Mouse (Mus musculus) activated CD4-positive, CD25-positive, alpha-beta regulatory T cell, adult 4 months (primary cell): Measurements from ENCODE around the gene Snx32. TPM values are rescaled to one million over a fixed set of nuclear protein-coding genes. Genes with fewer than 3 reads are reported as not detected.

ENCODE experiments used
- ATAC-seq: one replicate; pipeline ENCODE4 v1.8.0; 2017
- polyA plus RNA-seq, 2 experiments: library from polyadenylated mRNA; unstranded; fragments of 100-300 nt; shearing (Covaris generic); gene quantifications; one replicate each; pipeline ENCODE4 v1.2.1; 2017

Gene Snx32
- polyA plus RNA-seq: 10 to 100 TPM; 16.3 to 18.4 TPM

- peak; percentile 97 for ATAC-seq
Measured at GRCm38 (mm10) chr19:5510031-5511026, at the start of gene Snx32. TSS of gene Snx32 (minus strand) at chr19:5510538.

GRCm38 (mm10) chr19:5559631-5560456 lies 49.5 kb upstream of the Snx32 start:
- no peak for ATAC-seq

GRCm38 (mm10) chr19:5559229-5559628 lies 48.9 kb upstream of the Snx32 start:
- ATAC-seq: no peak

GRCm38 (mm10) chr19:5558770-5559169 lies 48.4 kb upstream of the Snx32 start:
- ATAC-seq: no peak

- ATAC-seq: no peak
Measured at GRCm38 (mm10) chr19:5558169-5558568, 47.8 kb upstream of the Snx32 start.

- ATAC-seq: no peak
Measured at GRCm38 (mm10) chr19:5554212-5554611, 43.9 kb upstream of the Snx32 start.

GRCm38 (mm10) chr19:5553802-5554201 lies 43.5 kb upstream of the Snx32 start:
- no peak for ATAC-seq

- ATAC-seq: no peak
Measured at GRCm38 (mm10) chr19:5547471-5548056, 37.2 kb upstream of the Snx32 start.

GRCm38 (mm10) chr19:5544031-5544430 lies 33.7 kb upstream of the Snx32 start:
- no peak for ATAC-seq

GRCm38 (mm10) chr19:5543362-5543761 lies 33.0 kb upstream of the Snx32 start:
- no peak for ATAC-seq

- no peak for ATAC-seq
Measured at GRCm38 (mm10) chr19:5538786-5539185, 28.4 kb upstream of the Snx32 start.

- peak; percentile 89 for ATAC-seq
Measured at GRCm38 (mm10) chr19:5532520-5532919, 22.2 kb upstream of the Snx32 start.

GRCm38 (mm10) chr19:5530138-5530524 lies 19.8 kb upstream of the Snx32 start:
- ATAC-seq: no peak

- ATAC-seq: peak; percentile 53
Measured at GRCm38 (mm10) chr19:5529325-5530137, 19.2 kb upstream of the Snx32 start.

GRCm38 (mm10) chr19:5525204-5525603 lies 14.9 kb upstream of the Snx32 start:
- no peak for ATAC-seq

- no peak for ATAC-seq
Measured at GRCm38 (mm10) chr19:5518721-5519120, 8.4 kb upstream of the Snx32 start.

- ATAC-seq: no peak
Measured at GRCm38 (mm10) chr19:5516906-5517505, 6.7 kb upstream of the Snx32 start.

- no peak for ATAC-seq
Measured at GRCm38 (mm10) chr19:5515840-5516777, 5.8 kb upstream of the Snx32 start.

- ATAC-seq: no peak
Measured at GRCm38 (mm10) chr19:5513005-5513349, 2.6 kb upstream of the Snx32 start.
